Mouse (Mus musculus): ENCODE results near the gene Ankrd27.

DNA sequence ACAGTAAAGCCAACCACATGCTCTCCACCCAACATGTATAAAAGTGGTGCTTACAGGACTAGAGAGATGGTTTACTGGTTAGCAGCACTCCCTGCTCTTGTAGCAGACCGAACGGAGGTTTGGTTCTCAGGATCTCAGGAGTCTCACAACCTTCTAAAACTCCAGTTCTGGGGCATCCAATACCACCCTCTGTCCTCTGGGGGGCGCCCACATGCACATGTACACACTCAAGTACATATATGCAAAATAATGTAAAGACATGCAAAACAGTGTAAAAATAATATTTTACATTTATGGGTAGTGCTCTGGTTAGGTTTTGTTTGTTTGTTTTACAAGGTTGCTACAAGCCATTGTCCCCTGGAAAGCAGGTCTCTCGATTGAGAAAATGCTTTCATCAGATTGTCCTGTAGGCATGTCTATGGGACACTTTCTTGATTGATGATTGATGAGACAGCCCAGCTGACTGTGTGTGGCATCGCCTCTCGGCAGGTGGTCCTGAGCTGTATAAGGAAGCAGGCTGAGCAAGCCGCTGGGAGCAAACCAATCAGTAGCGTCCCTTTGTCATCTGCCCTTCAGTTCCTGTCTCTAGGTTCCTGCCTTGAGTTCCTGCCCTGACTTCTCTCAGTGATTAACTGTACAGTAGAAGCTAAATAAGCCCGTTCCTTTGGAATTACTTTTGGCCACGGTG lies 65.7 kb downstream of the Ankrd27 start:
- TF ChIP-seq POLR2A (IDR thresholded peaks at IDR 0.05; ENCODE audit: extremely low read depth, insufficient read depth, low read length), result no peak
- no peak for TF ChIP-seq CTCF (IDR thresholded peaks at IDR 0.05; ENCODE audit: extremely low read depth, insufficient read depth, low read length)

Measured in cortical plate, adult 2 months (tissue).